Mouse (Mus musculus): Measurements from ENCODE around the gene Cblb.

GRCm38 (mm10) chr16:52000801-52001200 is 30.2 kb upstream of the Cblb start:
- no peak for TF ChIP-seq CTCF (IDR thresholded peaks at IDR 0.05; ENCODE audit: control insufficient read depth, insufficient read depth, insufficient read length)
- no peak for TF ChIP-seq FOSL1 (IDR thresholded peaks at IDR 0.05; ENCODE audit: insufficient read depth, low read length, poor library complexity, severe bottlenecking)
- no peak for TF ChIP-seq USF1 (IDR thresholded peaks at IDR 0.05; ENCODE audit: low read depth)
- no peak for TF ChIP-seq CEBPB (IDR thresholded peaks at IDR 0.05; ENCODE audit: low read depth)
- no peak for TF ChIP-seq MAX (IDR thresholded peaks at IDR 0.05)
